Mouse (Mus musculus) T-helper 17 cell (primary cell): ENCODE measurements around the gene Tubgcp3.

Source experiments
- in situ Hi-C, 2 experiments: fragments of 300-600 bp; cut with MboI, MseI; formaldehyde crosslinking; loops; 1 replicate in 1 of 2; 2 replicates in 1 of 2; pipeline ENCODE4 v1.15.1; 2025; ENCODE audit warnings: high pct_unique_total_duplicates in 2 of 2

Gene Tubgcp3

DNA sequence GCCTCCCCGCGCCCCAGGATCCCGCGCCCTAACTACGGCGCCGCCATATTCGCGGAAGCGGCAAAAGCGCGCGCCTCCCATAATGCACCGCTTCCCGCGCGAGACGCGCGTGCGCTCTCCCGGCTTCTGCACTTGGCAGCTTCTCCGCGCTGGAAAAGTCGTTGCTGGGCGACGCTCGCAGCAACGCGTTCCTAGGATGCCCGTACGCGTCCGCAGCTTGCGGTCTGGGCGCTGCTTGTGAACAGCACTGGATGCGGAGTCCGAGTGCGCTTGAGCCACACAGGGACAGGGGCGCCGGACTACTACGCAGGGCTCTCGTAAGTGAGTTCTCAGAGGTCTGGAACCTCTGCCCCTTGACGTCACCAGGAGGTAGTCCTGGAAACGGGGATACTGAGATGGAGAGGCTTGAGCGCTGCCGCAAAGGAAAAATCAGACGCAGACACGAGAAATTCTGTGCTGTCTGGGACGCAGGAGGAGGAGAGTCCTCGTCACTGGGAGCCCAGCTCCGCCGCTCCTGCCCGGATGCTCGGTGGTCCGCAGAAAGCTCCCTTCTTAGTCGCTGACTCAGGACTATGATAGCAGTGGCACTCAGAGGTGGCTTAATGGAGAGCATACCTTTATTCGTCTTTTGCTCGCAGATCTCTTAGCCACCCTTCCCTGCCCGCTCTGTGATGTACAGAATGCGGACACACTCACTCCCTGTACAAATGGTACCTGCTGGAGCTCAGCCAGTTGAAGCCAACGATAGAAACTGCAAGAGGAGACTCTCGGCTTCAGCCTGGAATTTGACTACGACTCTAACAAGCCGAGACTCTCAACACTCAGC, at the start of gene Tubgcp3:
Tubgcp3 (minus strand) TSS at position 193 of the 826 bp plus-strand sequence.
- in situ Hi-C loops: loop anchor here (5.0 to 10.0 kb wide), 4 partner anchors 65 to 920 kb away; no protein-coding TSS in a partner anchor

DNA sequence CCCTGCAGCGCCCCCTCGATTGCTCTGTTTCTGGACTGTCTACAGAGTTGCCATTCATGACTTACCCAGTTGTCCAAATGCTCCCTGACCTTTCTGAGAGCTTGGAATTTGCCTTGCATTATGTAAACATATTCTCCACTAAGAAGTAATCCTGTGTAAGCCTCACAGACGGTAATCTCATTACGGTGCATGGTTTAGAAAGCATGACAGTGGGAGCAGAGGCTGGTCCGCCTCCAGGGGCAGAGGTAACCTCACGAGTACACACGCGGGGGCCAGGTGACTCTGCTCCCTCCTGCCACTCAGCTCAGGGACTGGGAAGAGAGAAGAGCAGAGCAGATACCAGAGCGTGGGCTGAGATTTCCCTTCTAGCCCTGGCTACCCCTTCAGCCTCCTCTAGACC, 47.0 kb upstream of the Tubgcp3 start:
- in situ Hi-C loops: no loop called here

DNA sequence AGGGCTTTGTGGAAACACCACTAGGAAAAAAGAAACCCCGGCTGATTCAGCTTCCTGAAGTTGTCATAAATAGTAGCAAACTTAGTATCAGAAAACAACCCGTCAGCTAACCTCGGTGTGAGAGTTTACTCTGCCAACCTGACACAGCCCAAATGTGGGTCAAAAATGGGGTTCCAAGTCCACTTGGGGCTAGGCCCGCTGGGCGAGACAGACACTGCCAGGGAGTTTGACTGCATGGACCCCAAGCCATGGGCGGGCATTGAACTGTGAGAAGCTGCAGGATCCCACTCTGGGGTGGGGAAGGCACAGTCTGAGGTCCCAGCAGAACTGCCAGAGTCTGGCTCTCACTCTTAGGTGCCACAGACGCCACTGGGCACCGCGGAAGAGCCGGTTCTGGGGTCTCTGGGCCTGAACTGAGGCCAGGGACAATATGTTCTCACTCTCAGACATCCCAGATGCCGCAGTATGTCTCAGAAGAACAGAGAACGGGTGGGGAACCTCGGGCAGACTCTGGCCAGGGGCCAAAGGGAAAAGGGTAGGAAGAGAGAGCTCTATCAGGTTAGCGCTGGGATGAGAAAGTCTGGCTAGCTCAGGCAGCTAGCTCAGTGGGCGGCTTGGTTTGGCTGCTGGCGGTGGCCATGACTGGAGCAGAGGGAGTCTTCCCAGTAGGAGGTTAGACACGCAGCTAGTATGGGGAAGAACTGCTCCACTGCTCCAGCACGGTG, 44.0 kb upstream of the Tubgcp3 start:
- in situ Hi-C loops: no loop called here

DNA sequence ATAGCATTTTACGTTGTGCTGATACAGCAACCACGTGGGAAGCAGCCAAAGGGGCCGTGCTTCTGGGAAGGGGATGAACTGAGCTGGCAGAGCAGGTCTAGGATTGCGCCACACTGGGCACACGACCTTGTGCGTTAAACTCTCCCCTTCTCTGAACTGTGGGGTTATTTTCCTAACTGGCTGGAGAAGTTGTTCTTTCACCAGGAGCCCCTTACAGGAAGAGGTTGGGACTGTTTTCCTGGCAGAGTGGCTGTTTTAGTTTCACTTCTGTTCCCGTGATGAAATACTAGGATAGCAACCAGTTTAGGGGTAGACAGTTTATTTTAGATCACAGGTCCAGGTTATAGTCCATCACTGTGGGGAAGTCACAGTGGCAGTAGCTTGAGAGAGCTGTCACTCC, 39.6 kb upstream of the Tubgcp3 start:
- in situ Hi-C loops: no loop called here

DNA sequence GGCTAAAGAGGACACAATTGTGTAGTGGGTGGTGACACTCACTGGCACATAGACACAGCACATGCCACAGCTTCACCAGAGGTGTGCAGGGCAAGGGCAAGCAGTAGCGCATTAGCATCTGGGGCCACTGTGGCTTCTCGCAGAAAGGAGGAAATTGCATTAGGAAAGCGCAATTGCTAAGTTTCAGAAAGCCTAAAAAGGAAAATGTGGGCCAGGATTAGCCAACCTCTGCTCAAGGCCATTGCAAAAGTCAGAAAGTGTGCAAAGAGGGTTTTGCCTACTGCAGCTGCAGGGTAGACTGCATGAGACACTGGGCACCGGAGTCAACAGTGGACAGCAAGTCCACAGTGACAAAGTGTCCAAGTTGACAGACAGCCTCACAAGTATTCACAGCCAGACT, 31.5 kb upstream of the Tubgcp3 start:
- in situ Hi-C loops: no loop called here

DNA sequence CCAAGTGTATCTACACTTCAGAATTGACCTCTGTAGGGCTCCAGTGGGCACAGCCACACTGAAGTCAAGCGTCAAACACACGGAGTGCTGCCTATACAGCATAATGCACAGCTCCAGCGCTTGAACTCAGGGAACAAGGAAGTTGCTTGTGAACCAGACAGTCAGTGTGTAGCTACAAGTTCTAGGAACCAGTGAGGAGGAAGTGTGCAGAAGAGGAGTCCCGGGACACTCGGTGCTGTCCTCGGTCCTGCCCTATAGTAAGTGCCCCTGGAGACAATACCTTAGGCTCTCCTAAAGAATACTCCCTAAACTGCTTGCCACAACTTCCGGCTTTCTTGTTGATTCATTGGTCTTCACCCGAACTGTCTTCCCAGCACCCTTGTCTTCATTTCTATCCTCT, 30.2 kb upstream of the Tubgcp3 start:
- in situ Hi-C loops: no loop called here

DNA sequence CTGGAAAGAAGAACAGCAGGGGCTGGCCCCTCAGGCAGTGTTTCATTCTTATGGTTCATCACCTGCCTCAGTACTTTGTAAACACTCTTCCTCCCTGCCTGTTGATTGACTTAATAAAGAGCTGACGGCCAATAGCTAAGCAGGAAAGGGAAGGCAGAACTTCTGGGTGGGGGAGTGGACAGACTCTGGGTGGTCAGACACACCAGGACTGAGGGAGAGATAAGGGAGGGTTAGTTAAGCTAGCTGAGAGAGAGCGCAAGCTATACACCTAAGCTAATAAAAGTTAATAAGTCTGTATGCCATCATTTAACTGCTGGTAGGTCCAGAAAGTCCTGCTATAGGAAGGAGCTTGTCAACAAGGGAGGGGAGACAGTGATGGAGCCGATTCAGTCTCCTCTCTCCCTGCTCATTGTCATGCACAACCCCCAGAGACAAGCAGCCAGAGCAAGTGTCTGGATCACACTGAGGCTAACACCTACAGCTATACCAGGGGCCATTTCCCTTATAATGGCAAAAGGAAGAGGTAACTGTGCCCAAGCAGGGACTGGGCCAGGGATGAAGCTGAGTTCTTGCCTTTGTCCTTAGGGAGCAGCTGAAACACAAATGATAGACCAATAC, 26.7 kb upstream of the Tubgcp3 start:
- in situ Hi-C loops: no loop called here

DNA sequence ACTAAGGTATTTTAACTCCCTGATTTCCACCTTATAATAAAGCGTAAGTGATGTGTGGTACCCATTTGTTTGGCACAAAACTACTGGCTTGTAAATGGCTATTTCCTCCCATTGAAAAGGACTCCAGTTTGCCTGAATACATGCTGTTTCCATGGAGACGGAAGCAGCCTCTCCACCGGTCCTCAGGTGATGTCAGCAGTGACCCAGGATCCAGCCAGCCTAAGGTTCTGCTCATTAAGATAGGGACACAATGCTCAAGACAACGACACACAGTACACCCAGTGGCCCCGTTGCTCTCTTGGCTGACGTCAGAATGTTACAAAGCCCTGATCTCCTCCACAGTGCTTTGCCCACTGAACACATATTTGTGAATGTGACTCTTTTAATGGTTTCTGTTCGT, 16.8 kb upstream of the Tubgcp3 start:
- in situ Hi-C loops: loop anchor here in 1 of 2 experiments (10.0 kb wide), 1 partner anchor 744 kb away; no protein-coding TSS in a partner anchor

DNA sequence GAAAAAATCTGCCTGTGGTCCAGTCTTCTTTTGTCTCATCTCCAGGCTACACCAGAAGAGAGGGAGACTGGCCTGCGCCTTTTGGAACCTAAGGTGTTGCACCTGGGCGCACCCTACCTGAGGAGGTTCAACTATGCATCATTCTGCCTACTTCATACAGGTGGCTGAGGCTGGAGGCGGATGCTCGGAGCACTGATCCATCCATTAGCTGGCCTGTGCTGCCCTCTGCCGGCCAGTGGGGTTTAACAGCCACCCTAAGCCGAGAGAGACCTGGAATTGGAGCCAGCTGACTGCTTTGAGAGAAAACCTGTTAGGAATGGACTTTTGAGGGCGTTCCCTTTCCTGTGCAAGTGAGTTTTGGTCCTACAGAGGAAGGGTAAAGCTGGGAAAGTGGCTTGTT, 5.5 kb upstream of the Tubgcp3 start:
- in situ Hi-C loops: loop anchor here in 1 of 2 experiments (10.0 kb wide), 1 partner anchor 903 kb away; no protein-coding TSS in a partner anchor

DNA sequence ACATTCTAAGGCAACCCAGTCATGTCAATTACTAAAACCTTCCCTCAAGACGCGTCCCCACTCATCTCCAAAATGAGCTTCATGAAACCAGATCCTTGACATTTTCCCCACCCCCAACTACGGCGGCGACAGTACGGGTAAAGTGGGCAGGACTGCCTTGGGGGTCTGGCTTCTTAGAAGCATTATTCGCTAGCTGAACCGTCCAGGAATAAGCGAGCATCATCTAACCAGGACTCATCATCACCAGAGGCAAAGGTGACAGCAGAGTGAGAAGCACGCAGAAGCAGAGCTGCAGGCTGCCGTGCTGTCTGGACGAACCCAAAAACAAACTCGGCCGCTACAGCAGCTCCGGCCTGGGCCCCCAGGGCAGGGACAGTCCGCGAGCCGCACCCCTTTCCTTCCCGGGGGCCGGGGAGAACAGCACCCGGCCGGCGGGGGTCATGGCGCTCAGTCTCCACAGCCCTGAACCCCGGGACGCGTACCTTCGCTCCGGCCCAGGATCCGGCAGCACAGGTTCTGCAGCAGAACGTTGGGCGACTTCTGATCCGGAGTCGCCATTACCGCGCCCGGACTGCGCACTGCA, 484 bp downstream of the Tubgcp3 start:
- in situ Hi-C loops: loop anchor here (5.0 to 10.0 kb wide), 4 partner anchors 64 to 919 kb away; no protein-coding TSS in a partner anchor

DNA sequence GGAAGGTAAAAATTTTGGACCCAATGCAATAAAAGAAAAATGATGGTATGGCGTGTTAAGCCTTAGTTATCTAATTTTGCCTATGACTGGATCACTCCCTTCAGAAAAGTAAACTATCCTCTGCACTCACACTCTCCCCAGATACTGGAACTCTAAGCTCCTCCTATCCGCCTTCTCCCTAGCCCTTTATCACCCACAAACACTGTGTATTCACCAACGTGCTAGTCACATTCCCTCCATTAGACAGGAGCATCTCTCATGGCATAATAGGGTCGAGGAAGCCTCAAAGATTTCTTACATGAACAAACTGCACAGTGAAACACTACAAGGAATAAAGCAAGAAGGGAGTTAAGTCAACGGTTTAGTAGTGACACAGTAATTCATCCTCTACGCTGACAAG, 1.1 kb downstream of the Tubgcp3 start:
- in situ Hi-C loops: loop anchor here (5.0 to 10.0 kb wide), 4 partner anchors 64 to 919 kb away; no protein-coding TSS in a partner anchor

DNA sequence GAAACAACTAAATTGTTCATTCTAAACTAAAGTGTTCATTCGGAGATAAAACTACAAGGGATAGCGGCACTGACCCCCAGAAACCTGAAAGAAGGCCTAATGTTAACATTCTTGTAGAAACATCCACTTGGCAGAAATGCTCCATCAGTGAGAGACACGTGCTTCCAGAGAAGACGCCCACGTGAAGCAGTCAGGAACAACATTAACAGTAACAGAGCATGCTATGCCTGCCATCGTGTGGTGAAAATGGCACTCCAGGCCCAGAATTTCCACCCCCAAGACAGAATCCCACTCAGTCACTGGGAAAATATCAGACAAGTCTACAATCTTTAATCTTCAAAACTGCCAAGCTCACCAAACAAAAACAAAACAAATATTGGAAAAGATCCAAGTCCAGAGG, 3.2 kb downstream of the Tubgcp3 start:
- in situ Hi-C loops: loop anchor here in 1 of 2 experiments (10.0 kb wide), 1 partner anchor 426 kb away; no protein-coding TSS in a partner anchor

DNA sequence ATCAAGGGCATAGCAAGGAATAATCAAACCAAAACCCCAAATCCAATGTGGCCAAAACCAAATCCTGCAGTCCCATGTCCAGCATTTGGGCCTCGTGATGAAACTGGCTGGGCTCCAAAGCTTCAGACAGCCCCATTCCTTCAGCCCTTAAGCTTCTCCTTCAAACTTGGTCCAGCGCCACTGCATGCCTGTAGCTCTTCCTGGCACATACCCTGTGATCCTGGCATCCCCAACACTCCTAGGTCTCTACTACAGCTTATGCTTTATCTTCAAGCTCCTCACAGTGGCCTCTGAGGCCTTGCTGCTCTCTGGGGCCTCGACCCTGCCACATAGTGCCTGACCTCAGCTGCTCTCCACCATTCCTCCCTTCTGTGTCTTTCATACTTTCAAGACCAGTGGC, 5.5 kb downstream of the Tubgcp3 start:
- in situ Hi-C loops: loop anchor here in 1 of 2 experiments (10.0 kb wide), 1 partner anchor 428 kb away; no protein-coding TSS in a partner anchor

DNA sequence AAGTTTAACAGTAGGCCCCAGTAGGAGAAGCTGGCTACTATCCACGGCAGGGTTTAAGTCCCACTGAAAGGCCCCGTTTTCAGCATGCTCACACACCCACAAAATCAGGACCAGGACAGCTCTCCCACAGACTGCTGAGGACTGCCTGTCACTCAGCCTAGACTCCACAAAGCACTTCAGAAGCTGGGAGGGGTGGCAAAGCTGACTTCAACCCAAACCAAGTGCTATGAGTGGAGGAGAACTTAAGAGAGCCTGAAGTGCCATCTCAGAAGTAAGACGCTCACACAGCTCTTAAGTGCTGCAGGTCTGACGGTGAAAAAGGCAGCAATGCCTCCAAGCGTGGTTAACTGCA, 9.0 kb downstream of the Tubgcp3 start:
- in situ Hi-C loops: loop anchor here in 1 of 2 experiments (10.0 kb wide), 1 partner anchor 432 kb away; no protein-coding TSS in a partner anchor

DNA sequence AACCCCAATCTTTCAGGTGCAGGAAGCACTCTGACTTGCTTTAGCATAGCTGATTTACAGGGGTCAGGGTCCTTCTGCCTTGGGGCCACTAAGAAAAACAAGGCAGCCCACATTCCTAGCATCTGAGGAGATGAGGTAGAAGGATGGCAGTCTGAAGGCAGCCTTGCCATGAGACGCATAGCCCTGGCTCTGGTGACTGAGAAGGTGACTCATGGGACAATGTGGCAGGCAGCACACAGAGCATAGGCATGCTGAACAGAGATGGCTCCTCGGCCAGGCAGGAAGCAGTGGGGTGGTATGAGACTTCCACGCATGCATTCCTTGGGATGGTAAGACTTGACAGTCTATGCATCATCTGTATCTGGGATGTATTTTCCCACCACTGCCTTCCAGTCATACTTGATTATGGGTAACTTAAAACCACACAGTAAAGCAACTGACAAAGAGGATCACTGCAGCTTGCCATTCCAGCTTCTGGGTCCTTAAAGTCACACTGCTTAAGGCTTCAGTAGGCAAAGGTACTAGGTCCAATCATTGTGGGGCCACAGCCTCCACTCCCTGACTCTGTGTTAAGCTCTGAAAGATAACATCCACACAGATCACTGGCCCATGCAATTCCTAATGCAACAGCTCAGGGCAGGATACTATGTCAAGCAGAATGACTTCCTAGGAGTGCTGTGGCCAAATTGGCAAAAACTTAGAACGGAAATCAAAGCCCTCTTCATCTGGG, 9.5 kb downstream of the Tubgcp3 start:
- in situ Hi-C loops: loop anchor here in 1 of 2 experiments (10.0 kb wide), 1 partner anchor 432 kb away; no protein-coding TSS in a partner anchor

DNA sequence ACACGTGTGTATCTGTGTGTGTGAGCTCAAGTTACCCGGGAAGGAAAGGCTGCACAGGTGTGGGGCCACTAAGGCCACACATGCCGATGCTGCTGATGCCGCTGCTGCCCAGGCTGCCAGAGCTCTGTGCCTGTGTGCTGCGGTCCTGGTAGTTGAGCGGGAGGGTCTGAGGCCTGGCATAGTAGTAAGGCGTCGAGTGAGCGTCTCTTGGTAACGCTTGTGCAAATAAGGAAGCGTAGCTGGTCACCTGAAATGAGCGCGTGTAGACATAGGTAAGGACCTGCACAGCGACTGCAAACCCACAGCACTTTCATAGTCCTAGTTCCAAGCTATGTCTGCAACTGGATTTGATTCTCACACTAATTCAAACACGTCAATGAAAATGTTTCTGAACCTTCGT, 14.6 kb downstream of the Tubgcp3 start:
- in situ Hi-C loops: no loop called here

DNA sequence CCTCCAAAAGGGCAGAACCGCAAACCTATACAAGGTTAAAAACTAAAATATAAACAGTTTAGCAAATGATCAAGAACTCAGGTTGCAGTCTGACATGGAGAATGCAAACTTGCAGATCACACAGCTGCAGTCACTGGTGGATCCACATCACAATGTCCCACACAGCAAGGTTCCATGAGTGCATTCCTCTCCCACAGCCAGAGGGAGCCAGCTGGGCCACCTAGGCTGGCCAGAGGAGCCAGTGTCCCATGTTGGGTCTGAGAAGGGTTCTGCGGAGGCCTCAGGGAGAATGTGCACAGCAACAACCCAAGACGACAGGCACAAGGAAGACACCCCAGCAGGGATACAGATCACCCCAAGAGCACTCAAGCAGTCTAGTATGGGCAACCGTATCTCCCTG, 20.8 kb downstream of the Tubgcp3 start:
- in situ Hi-C loops: no loop called here

DNA sequence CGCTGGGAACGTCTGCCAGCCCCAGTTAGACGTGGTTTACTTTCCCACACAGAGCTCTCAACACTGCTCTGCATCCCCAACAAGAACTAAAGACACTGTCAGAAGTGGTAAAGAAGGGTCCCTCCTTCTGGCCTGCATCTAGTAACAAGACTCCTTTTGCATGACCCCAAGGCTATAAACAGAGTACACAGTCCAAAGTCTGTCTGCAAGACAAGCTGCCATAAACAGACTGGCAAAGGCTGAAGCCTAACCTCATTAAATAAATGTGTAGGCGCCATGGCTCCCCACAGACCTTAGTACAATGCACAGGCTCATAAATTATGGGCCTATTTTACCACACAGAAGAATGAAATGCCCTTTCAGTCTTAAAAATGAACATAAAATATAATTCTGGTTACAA, 21.6 kb downstream of the Tubgcp3 start:
- in situ Hi-C loops: no loop called here

DNA sequence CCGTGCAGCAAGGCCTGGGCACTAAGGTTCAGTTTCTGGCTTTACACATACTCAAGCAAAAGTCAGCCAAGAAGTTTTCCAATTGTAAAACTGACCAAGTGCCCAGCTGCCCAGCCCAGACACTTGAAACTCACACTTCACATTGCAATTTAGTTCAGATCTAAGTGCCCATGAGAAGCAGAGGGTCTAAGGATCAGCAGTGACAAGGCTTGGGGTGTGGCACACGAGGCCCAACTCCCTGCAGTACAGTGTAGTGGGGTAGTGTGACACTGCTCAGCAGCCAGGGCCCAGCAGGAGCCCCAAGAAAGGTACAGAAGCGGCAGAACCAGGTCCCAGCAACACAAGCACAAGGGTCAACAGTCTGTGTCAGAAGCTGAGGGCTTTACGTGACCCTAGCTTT, 23.1 kb downstream of the Tubgcp3 start:
- in situ Hi-C loops: no loop called here

DNA sequence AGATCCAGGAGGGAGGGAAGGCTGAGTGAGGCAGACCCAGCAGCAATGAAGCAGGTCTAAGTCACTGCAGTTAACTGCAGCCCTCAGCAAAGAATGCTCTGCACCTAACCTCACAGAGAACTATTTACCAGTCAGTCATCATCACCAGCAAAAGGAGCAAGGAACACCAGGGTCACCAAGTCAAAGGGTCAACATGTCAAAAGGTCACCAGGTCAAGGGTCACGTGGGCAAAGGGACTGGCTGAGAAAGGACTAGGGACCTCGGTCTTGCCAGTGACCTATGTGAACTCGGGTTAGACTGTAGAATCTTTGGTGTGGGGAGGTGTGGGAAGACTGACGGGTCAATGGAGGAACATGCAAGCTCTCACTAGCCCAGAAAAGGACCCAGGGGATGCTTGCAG, 25.5 kb downstream of the Tubgcp3 start:
- in situ Hi-C loops: no loop called here

DNA sequence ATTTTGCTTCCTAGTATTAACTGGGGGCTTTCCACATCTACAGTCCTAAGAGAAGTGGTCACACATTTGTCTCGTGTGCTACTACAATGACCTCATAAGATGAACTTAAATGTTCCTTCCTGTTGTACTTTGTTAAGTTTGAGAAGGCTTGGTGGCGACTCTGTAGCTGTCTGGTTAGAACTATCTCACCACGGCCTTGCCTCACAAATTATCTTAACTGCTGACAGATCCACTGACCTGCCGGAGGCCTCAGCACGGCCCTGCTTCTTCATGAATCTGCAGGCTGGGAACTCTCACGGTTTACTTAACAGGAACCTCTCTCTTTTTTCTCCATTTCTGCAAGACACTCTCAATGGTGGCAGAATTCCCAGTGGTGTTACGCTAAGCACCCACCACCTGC, 27.2 kb downstream of the Tubgcp3 start:
- in situ Hi-C loops: no loop called here
